Mouse (Mus musculus): ENCODE measurements around the gene Coa3. TPM values are rescaled to one million over a fixed set of nuclear protein-coding genes. Genes with fewer than 3 reads are reported as not detected.
A peak's percentile ranks its signal among the peaks of the same experiment; 100 is the strongest.
"Not testable (repeated sequence)": the region's sequence is repeated elsewhere in the genome, so short reads cannot be mapped to it uniquely, and the experiment has no call there.

Coa3 gene
- polyA plus RNA-seq (2014; fragmentation: Nextera tagmentation; extraction: Ambion mirVana) = 183 and 189 TPM in 2 replicates

DNA sequence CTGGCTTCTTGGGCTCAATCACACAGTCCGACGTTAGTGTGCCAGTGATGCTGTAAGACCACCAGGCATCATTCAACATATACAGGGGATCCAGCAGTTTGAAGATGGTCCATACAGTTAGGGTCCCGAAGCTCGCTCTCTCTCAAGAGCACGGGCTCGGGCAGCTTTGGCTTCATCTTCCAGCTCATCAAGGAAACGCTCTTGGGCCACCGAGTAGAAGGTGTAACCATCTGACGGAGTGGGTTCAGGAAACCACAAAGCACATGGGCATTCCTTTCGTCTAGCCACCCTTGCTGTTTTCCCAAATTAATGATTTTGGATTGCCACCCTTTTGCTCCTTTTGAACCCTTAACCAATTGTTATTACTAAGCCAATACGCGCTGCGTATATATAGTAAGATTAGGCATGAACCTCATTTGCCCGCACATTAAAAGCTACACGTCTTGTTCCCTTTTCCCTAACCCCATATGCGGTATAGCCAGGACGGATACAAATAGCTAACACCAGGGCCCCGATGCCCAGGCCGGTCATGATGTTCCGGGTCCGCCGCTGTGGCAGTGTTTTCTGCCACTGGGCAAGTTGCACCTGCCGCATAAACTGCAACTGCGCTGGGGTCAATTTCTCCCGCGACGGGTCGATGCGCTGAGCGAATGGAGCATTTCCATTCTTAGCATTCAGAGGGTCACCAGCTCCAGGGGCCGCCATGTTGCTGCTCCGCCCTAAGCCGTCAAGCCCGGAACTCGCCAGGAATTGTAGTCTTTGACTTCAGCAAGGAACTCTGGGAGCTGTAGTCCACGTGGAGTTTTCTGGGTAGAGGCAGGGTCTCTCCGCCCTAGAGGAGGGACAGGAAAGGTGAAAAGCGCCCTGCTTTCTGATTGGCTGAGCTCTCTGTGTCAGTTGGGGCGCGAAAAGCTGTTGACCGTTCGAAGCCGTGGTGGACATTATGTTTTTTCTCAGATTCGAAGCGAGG is at the start of gene Coa3, which contains the start of gene Cntd1:
TSS of gene Coa3 (minus strand) at position 892 of the 970 bp plus-strand sequence.
TSS of gene Cntd1 (plus strand) at position 790 of the 970 bp plus-strand sequence.
- 8% methylated on average over 45 of the region's 45 CpGs for WGBS (ENCODE audit: insufficient replicate concordance)

DNA sequence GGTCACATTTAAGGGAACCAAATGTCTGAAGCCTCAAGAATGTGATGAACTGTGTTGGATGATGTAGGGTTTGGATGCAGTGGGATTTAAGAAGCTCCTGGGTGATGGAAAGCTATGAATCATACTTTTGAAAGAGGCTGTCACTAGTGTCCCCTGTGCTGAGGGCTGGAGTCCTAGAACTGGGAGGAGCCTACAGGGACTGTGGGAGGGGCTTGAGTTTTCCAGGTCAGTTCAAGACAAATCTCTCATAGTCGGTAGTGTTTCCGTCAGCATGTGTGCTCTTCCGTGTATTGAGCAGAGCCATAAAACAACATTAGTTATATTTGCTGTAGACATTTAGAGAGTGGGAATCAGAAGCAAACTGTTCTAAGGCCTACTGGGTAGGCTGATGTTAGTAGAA is 48.4 kb upstream of the Coa3 start:
- Histone ChIP-seq H3K4me1 (ENCODE audit: control insufficient read depth, insufficient read depth, low read length) (0 out of 2 replicates have a peak, but pooled peaks cover 4% of the 10 kb centered on the region), H3K9me3 (replicated peaks; ENCODE audit: control insufficient read depth, low read length) (no peaks in the 10 kb centered on the region), H3K4me2 (no peak overlapping the region), H3K9ac (ENCODE audit: low read depth, low read length) (no peak overlapping the region), H3K4me3 (ENCODE audit: low read depth, low read length) (no peak overlapping the region), H3K27me3 (ENCODE audit: control insufficient read depth, insufficient read depth, low read length) (no peaks in the 10 kb centered on the region), H3K36me3 (ENCODE audit: control insufficient read depth, insufficient read depth, low read length) (peaks cover 13% of the 10 kb centered on the region), H3K27ac (ENCODE audit: low read depth, low read length) (no peak overlapping the region)
- no peak for ATAC-seq (replicated peaks; ENCODE audit: insufficient number of reproducible peaks, low FRiP score, low TSS enrichment)
- 55% methylated on average over 3 of the region's 3 CpGs for WGBS (ENCODE audit: insufficient replicate concordance)

More for the DNA sequence above, at the start of gene Coa3, which contains the start of gene Cntd1:
- H3K9ac ChIP-seq (ENCODE audit: low read depth, low read length) = peak within 1 kb of the TSS; percentile 77
- ATAC-seq (replicated peaks; ENCODE audit: insufficient number of reproducible peaks, low FRiP score, low TSS enrichment) = peak; percentile 89
- no peaks in the 10 kb centered on the region for H3K9me3 ChIP-seq (replicated peaks; ENCODE audit: control insufficient read depth, low read length)
- peaks cover 2% of the 10 kb centered on the region; the same call in 1 of the 2 replicates for H3K36me3 ChIP-seq (ENCODE audit: control insufficient read depth, insufficient read depth, low read length)
- peak within 1 kb of the TSS; percentile 72 for H3K4me3 ChIP-seq (ENCODE audit: low read depth, low read length)
- peak within 1 kb of the TSS; percentile 75 for H3K4me2 ChIP-seq
- 0 out of 2 replicates have a peak, but pooled peaks cover 5% of the 10 kb centered on the region for H3K27me3 ChIP-seq (ENCODE audit: control insufficient read depth, insufficient read depth, low read length)
- H3K4me1 ChIP-seq (ENCODE audit: control insufficient read depth, insufficient read depth, low read length) = peaks cover 20% of the 10 kb centered on the region
- peak within 1 kb of the TSS; percentile 50 for H3K27ac ChIP-seq (ENCODE audit: low read depth, low read length)

DNA sequence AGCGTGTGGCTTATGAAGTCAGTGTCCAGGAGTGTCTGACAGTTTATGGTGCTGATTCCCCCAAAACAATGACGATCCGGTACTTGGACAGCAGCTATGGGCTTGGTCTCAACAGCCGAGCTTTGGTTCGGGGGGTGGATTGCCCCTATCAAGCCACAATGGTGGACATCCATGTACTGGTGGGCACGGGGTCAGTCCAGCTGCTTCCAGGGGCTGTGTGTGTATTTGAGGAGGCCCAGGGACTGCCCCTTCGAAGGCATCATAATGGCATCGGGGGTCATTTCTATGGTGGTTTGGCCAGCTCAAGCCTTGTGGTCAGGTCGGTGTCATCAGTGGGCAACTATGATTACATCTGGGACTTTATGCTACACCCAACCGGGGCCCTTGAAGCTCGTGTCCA is 47.2 kb upstream of the Coa3 start:
- no peaks in the 10 kb centered on the region for H3K9me3 ChIP-seq (replicated peaks; ENCODE audit: control insufficient read depth, low read length)
- no peak overlapping the region for H3K27ac ChIP-seq (ENCODE audit: low read depth, low read length)
- H3K27me3 ChIP-seq (ENCODE audit: control insufficient read depth, insufficient read depth, low read length) = no peaks in the 10 kb centered on the region
- H3K4me3 ChIP-seq (ENCODE audit: low read depth, low read length) = no peak overlapping the region
- 0 out of 2 replicates have a peak, but pooled peaks cover 4% of the 10 kb centered on the region for H3K4me1 ChIP-seq (ENCODE audit: control insufficient read depth, insufficient read depth, low read length)
- no peak for ATAC-seq (replicated peaks; ENCODE audit: insufficient number of reproducible peaks, low FRiP score, low TSS enrichment)
- peaks cover 24% of the 10 kb centered on the region for H3K36me3 ChIP-seq (ENCODE audit: control insufficient read depth, insufficient read depth, low read length)
- no peak overlapping the region for H3K9ac ChIP-seq (ENCODE audit: low read depth, low read length)
- WGBS (ENCODE audit: insufficient replicate concordance) = 87% methylated on average over 11 of the region's 11 CpGs
- H3K4me2 ChIP-seq = no peak overlapping the region

DNA sequence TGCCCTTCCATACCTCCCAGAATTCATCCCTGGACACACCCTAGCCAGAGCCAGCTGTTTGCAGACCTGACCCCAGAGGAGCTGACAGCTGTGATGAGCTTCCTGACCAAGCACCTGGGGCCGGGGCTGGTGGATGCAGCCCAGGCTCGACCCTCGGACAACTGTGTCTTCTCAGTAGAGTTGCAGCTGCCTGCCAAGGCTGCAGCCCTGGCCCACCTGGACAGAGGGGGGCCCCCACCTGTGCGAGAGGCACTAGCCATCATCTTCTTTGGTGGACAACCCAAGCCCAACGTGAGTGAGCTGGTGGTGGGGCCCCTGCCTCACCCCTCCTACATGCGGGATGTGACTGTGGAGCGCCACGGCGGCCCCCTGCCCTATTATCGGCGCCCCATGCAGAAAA is 46.3 kb upstream of the Coa3 start:
- ATAC-seq (replicated peaks; ENCODE audit: insufficient number of reproducible peaks, low FRiP score, low TSS enrichment); H3K4me1 ChIP-seq (ENCODE audit: control insufficient read depth, insufficient read depth, low read length); H3K4me3 ChIP-seq (ENCODE audit: low read depth, low read length); H3K9ac ChIP-seq (ENCODE audit: low read depth, low read length); H3K27me3 ChIP-seq (ENCODE audit: control insufficient read depth, insufficient read depth, low read length); H3K27ac ChIP-seq (ENCODE audit: low read depth, low read length); H3K9me3 ChIP-seq (replicated peaks; ENCODE audit: control insufficient read depth, low read length); H3K4me2 ChIP-seq: not testable (repeated sequence)
- WGBS (ENCODE audit: insufficient replicate concordance) = 93% methylated on average over 11 of the region's 11 CpGs
- H3K36me3 ChIP-seq (ENCODE audit: control insufficient read depth, insufficient read depth, low read length) = peaks cover 25% of the 10 kb centered on the region

DNA sequence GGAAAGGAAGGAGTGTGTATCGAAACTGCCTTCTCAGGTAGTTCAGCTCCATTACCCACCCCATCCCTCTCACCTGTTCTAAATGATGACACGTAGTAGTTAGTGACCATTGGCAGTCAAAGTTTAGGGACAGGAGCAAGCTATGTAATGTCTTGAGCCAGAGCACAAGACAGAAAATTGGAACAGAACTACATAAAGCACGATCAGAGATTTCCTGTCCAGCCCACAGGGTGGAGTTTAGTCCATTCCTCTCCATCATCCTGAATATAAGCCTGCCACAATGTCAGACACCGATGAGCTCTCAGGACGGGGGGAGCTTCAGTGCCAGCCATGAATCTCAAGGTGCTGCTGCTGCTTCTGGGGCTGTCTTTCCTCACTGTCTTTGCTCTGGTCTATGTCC is 45.8 kb upstream of the Coa3 start, which contains the start of gene Aoc2:
TSS of gene Aoc2 (plus strand) at position 301 of the 400 bp plus-strand sequence.
- Histone ChIP-seq H3K9ac (ENCODE audit: low read depth, low read length) (no peak within 1 kb of the TSS), H3K27me3 (ENCODE audit: control insufficient read depth, insufficient read depth, low read length) (no peaks in the 10 kb centered on the region), H3K4me2 (no peak within 1 kb of the TSS), H3K36me3 (ENCODE audit: control insufficient read depth, insufficient read depth, low read length) (peaks cover 25% of the 10 kb centered on the region), H3K4me3 (ENCODE audit: low read depth, low read length) (no peak within 1 kb of the TSS), H3K4me1 (ENCODE audit: control insufficient read depth, insufficient read depth, low read length) (no peaks in the 10 kb centered on the region), H3K27ac (ENCODE audit: low read depth, low read length) (no peak within 1 kb of the TSS), H3K9me3 (replicated peaks; ENCODE audit: control insufficient read depth, low read length) (no peaks in the 10 kb centered on the region)
- no peak for ATAC-seq (replicated peaks; ENCODE audit: insufficient number of reproducible peaks, low FRiP score, low TSS enrichment)
- 89% methylated on average over 5 of the region's 5 CpGs for WGBS (ENCODE audit: insufficient replicate concordance)

DNA sequence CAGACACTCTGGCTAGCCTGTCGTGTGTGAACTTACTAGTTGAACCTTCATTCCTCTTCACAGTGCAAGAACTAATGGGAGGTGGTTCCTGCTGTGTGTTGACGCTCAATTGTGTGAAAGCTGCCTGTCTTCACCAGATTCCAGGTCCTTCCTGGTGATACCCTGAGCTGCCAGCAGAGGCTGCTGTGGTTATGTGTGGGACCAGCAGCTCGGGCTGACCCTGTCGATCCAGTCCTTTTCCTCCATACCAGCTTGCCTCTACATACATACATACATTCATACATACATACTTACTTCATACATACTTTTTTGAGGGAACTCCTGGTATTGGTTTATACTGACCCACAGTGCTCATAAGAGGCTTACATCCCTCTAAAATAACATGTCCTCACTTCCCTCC is 44.7 kb upstream of the Coa3 start:
- Histone ChIP-seq H3K27me3 (ENCODE audit: control insufficient read depth, insufficient read depth, low read length) (no peaks in the 10 kb centered on the region), H3K4me1 (ENCODE audit: control insufficient read depth, insufficient read depth, low read length) (no peaks in the 10 kb centered on the region), H3K4me3 (ENCODE audit: low read depth, low read length) (no peak overlapping the region), H3K36me3 (ENCODE audit: control insufficient read depth, insufficient read depth, low read length) (peaks cover 32% of the 10 kb centered on the region), H3K9me3 (replicated peaks; ENCODE audit: control insufficient read depth, low read length) (no peaks in the 10 kb centered on the region), H3K27ac (ENCODE audit: low read depth, low read length) (no peak overlapping the region), H3K4me2 (no peak overlapping the region), H3K9ac (ENCODE audit: low read depth, low read length) (no peak overlapping the region)
- ATAC-seq (replicated peaks; ENCODE audit: insufficient number of reproducible peaks, low FRiP score, low TSS enrichment) = no peak; the same call in 1 of the 2 replicates
- 30% methylated on average over 4 of the region's 4 CpGs for WGBS (ENCODE audit: insufficient replicate concordance)

DNA sequence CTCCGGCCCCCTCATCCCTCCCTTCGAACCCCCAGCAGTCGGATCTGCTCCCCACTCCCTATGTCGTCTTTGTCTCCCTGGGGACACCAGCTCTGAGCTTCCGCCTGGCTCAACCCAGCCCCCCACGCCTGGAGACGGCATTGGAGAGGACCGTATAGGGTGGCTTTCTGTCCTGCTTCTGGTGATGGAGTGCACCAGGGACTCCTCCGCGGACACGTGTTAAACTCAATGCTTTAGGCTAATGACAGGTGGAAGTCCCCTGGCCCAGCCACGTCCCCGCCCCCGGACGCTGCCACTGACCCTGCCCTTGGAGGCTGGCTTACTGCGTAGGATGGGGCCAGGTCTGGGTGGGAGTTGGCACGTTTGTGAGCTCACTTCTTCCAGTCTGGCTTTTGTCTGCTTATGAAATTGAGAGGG is 37.6 kb upstream of the Coa3 start:
- 0% methylated on average over 17 of the region's 17 CpGs for WGBS (ENCODE audit: insufficient replicate concordance)

DNA sequence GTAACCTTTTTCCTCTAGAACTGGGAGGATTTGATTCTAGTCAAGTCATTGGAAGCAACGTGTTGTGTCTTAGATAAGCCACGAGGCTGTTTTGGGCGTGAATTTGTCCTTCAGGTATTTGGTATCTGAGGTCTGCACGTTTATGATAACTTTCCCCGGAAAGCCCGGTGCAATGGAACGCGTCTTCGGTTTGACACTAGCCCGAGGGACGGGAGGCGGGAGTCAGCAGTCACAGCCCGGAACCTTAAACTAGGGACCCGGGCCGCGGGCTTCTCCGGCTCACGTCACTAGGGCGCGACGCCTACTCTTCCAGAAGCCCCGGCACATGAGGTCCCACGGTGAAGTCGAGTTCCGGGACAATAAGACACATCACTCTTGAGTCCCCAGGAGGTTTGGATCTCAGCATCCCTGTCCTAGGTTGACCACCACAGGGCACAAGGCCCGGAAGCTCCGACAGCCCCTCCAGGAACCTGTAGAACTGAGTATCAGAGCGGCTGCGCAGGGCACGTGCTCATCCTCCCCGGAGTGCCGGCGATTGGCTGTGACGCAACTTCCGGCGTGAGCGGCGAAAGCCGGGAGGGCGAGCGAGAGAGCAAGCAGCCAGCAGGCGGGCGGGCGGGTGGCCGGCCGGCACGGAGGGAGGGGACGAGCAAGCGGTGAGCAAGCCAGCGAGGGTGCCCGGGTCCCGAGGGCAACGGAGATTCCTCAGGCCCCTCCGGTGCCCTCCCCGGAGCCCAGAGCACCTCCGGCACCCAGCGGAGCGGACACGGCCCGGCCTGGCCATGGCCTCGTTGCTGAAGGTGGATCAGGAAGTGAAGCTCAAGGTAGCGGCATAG is 37.0 kb upstream of the Coa3 start, which contains the start of gene Psme3:
TSS of gene Psme3 (plus strand) at position 549 of the 836 bp plus-strand sequence.
- Histone ChIP-seq H3K4me1 (ENCODE audit: control insufficient read depth, insufficient read depth, low read length) (0 out of 2 replicates have a peak, but pooled peaks cover 3% of the 10 kb centered on the region), H3K9ac (ENCODE audit: low read depth, low read length) (peak within 1 kb of the TSS; percentile 94), H3K27ac (ENCODE audit: low read depth, low read length) (peak within 1 kb of the TSS; percentile 91), H3K27me3 (ENCODE audit: control insufficient read depth, insufficient read depth, low read length) (no peaks in the 10 kb centered on the region), H3K4me2 (peak within 1 kb of the TSS; percentile 78), H3K4me3 (ENCODE audit: low read depth, low read length) (peak within 1 kb of the TSS; percentile 97), H3K9me3 (replicated peaks; ENCODE audit: control insufficient read depth, low read length) (no peaks in the 10 kb centered on the region), H3K36me3 (ENCODE audit: control insufficient read depth, insufficient read depth, low read length) (peaks cover 11% of the 10 kb centered on the region; the same call in 1 of the 2 replicates)
- WGBS (ENCODE audit: insufficient replicate concordance) = under 1% methylated on average over 53 of the region's 62 CpGs
- peak; percentile 88 for ATAC-seq (replicated peaks; ENCODE audit: insufficient number of reproducible peaks, low FRiP score, low TSS enrichment)

More for the DNA sequence above, 37.6 kb upstream of the Coa3 start:
- peak overlapping the region; percentile 94 for H3K9ac ChIP-seq (ENCODE audit: low read depth, low read length)
- peak overlapping the region; percentile 78 for H3K4me2 ChIP-seq
- peak; percentile 56 for ATAC-seq (replicated peaks; ENCODE audit: insufficient number of reproducible peaks, low FRiP score, low TSS enrichment)
- peaks cover 16% of the 10 kb centered on the region for H3K36me3 ChIP-seq (ENCODE audit: control insufficient read depth, insufficient read depth, low read length)
- H3K9me3 ChIP-seq (replicated peaks; ENCODE audit: control insufficient read depth, low read length) = no peaks in the 10 kb centered on the region
- 0 out of 2 replicates have a peak, but pooled peaks cover 3% of the 10 kb centered on the region for H3K4me1 ChIP-seq (ENCODE audit: control insufficient read depth, insufficient read depth, low read length)
- no peaks in the 10 kb centered on the region for H3K27me3 ChIP-seq (ENCODE audit: control insufficient read depth, insufficient read depth, low read length)
- peak overlapping the region; percentile 91 for H3K27ac ChIP-seq (ENCODE audit: low read depth, low read length)
- peak overlapping the region; percentile 97 for H3K4me3 ChIP-seq (ENCODE audit: low read depth, low read length)

Data from heart, embryonic 11.5 days (tissue).